Mouse (Mus musculus): ENCODE measurements around the gene Snrnp27.

- TF ChIP-seq GATA1 (IDR thresholded peaks at IDR 0.05; ENCODE audit: borderline replicate concordance, low read length) (no peak), FLI1 (IDR thresholded peaks at IDR 0.05; ENCODE audit: low read length) (no peak)
These were observed 17.3 kb downstream of the Snrnp27 start for GRCm38 (mm10) chr6:86667061-86667460.

Measured in megakaryocyte, embryonic 14.5 days (primary cell).